Mouse (Mus musculus) spleen, postnatal 36 days (tissue): Measurements from ENCODE around the gene Taf15.
A peak's percentile ranks its signal among the peaks of the same experiment; 100 is the strongest.
"Not testable (repeated sequence)": the region's sequence is repeated elsewhere in the genome, so short reads cannot be mapped to it uniquely, and the experiment has no call there.

Source experiments
- DNase-seq, 2 experiments: peaks; one replicate each; pipeline ENCODE4 v3.0.0; 2022; ENCODE audit warnings: low spot score in 2 of 2, mixed read lengths in 1 of 2

Taf15 gene

GRCm38 (mm10) chr11:83536831-83537230 lies 63.9 kb downstream of the Taf15 start:
- DNase-seq: no peak

- DNase-seq: no peak
Measured at GRCm38 (mm10) chr11:83538705-83539314, 65.9 kb downstream of the Taf15 start.

DNA sequence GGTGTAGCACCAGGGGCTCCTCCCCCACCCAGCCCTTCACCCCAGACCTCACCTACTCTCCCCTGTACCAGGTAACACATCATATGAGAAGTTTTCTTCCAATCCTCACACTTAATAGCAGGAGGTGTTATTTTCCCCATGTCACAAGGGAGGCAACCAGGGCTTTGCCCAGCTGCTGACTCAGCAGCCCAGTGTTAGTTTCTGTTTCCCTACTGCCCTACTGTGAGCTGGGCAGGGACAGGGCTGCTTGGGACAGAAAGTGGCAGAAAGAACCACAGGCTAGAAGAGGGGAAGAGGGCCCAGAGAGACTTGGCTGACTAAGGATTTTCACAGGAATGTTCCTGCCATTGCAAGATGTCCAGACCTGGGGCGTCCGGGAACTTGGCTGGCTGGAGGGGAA lies 68.0 kb downstream of the Taf15 start:
- no peak for DNase-seq

GRCm38 (mm10) chr11:83541415-83541814 lies 68.5 kb downstream of the Taf15 start:
- DNase-seq: no peak

DNA sequence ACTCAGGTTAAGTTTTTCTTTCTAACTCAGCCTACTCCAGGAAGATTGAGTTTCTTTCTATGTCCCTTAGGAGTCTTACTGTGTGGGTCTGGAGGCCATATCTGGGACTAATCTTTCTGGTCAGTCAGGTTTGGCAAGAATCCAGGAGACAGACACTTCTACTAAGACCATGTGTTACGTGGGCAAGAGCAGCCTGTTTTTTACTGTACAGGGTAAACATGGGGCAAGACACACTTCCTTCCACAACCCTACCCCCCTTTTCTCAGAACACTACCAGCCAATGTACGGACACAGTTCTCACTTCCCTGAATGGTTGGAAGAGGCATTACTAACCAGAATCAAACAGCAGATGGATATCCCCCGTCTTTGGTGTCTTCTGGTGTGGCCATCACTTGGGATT lies 71.3 kb downstream of the Taf15 start:
- DNase-seq: peak in 1 of 2 experiments; percentile 24

DNA sequence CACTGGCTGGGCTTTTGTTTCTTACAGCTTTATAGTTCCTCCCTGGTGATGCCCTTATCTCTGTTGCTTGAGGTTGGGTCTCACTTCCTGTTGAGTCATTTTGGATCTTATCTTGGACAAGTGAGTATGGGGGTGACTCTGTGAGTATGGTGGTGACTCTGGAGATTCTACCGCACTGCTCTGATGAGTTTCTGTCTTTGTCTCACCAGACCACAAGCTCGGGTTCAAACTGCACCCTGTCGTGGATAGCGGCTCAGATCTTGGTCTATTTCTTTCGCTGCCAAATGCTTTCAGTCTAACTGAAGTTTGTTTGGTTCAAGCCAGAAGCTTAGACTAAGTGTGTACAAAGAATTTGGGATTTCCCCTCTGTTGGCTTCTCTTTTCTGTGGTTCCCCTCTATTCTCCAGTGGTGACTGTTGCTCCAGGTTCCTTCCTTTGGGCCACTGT lies 77.3 kb downstream of the Taf15 start:
- peak in 1 of 2 experiments; percentile 15 for DNase-seq

- DNase-seq: not testable (repeated sequence)
Measured at GRCm38 (mm10) chr11:83551037-83551436, 78.2 kb downstream of the Taf15 start.

GRCm38 (mm10) chr11:83551668-83552067 lies 78.8 kb downstream of the Taf15 start:
- no peak for DNase-seq
